Mouse (Mus musculus) CH12.LX (cell line): ENCODE data around the gene Ass1. TPM values are rescaled to one million over a fixed set of nuclear protein-coding genes. Genes with fewer than 3 reads are reported as not detected.
A peak's percentile ranks its signal among the peaks of the same experiment; 100 is the strongest.

Experiments
- DNase-seq: peaks from one replicate; pipeline ENCODE4 v3.0.0-alpha.2; 2013; ENCODE audit errors: extremely low read depth
- H3K27ac ChIP-seq: 2 replicates; pipeline ENCODE4 v1.5.1; 2012; ENCODE audit warnings: low read depth, mild to moderate bottlenecking, control low read depth, moderate library complexity; ENCODE audit not compliant: insufficient read depth
- H3K27me3 ChIP-seq: replicated peaks from 2 replicates; pipeline ENCODE3; 2012; ENCODE audit warnings: inconsistent platforms
- H3K36me3 ChIP-seq, 2 experiments: replicated peaks in 1 of 2; 2 replicates each; pipeline versions ENCODE3 to v1.6.1; 2012; ENCODE audit warnings: inconsistent platforms in 1 of 2, low read length in 1 of 2, mild to moderate bottlenecking in 1 of 2, mixed read lengths in 1 of 2, moderate library complexity in 1 of 2; ENCODE audit not compliant: control insufficient read depth in 1 of 2, insufficient read depth in 1 of 2
- H3K4me1 ChIP-seq, 2 experiments: 2 replicates each; pipeline ENCODE4 v1.6.1; 2012; ENCODE audit warnings: inconsistent platforms in 1 of 2, moderate library complexity in 1 of 2; ENCODE audit not compliant: insufficient read depth in 2 of 2, control insufficient read depth in 1 of 2
- H3K4me2 ChIP-seq: 2 replicates; pipeline ENCODE4 v1.6.1; 2012; ENCODE audit warnings: low read depth, mild to moderate bottlenecking, control low read depth; ENCODE audit not compliant: poor library complexity, insufficient read depth, severe bottlenecking
- H3K4me3 ChIP-seq, 3 experiments: fragments of 150-350 bp in 1 of 3; sonication (generic) in 1 of 3; replicated peaks in 1 of 3; 2 replicates each; pipeline versions ENCODE3 to v1.5.1; 2011 to 2012; ENCODE audit warnings: low read depth in 2 of 3, low read length in 2 of 3, mild to moderate bottlenecking in 2 of 3, moderate library complexity in 2 of 3, control low read depth in 1 of 3, improper control_type of control experiment in 1 of 3, inconsistent platforms in 1 of 3, mixed read lengths in 1 of 3; ENCODE audit not compliant: poor library complexity in 1 of 3
- H3K79me2 ChIP-seq: replicated peaks from 2 replicates; pipeline ENCODE4 v1.6.1; 2012; ENCODE audit warnings: mild to moderate bottlenecking, moderate library complexity; ENCODE audit not compliant: control insufficient read depth, poor library complexity, insufficient read depth, severe bottlenecking; ENCODE audit errors: extremely low read depth
- H3K9ac ChIP-seq: 2 replicates; pipeline ENCODE4 v1.6.1; 2012; ENCODE audit warnings: low read depth, mild to moderate bottlenecking, control low read depth, moderate library complexity; ENCODE audit not compliant: insufficient read depth
- H3K9me3 ChIP-seq: replicated peaks from 2 replicates; pipeline ENCODE3; 2012; ENCODE audit warnings: low read length, inconsistent platforms, mixed read lengths
- BHLHE40 ChIP-seq: IDR thresholded peaks from 2 replicates; pipeline ENCODE4 v1.6.1; 2011; ENCODE audit warnings: mild to moderate bottlenecking, low read depth, low read length, improper control_type of control experiment
- CHD1 ChIP-seq: IDR thresholded peaks from 2 replicates; pipeline ENCODE4 v1.6.1; 2012; ENCODE audit warnings: low read depth, low read length, improper control_type of control experiment, inconsistent platforms
- CTCF ChIP-seq, 2 experiments: IDR thresholded peaks in 1 of 2; conservative IDR thresholded peaks in 1 of 2; 2 replicates each; pipeline ENCODE4 v1.5.1; 2011 to 2012; ENCODE audit warnings: low read depth in 2 of 2, low read length in 2 of 2, improper control_type of control experiment in 1 of 2, inconsistent platforms in 1 of 2, mild to moderate bottlenecking in 1 of 2, moderate library complexity in 1 of 2
- HCFC1 ChIP-seq: IDR thresholded peaks from 2 replicates; pipeline ENCODE4 v1.6.1; 2012; ENCODE audit warnings: low read depth, mild to moderate bottlenecking, inconsistent platforms, low read length, improper control_type of control experiment
- JUN ChIP-seq: IDR thresholded peaks from 2 replicates; pipeline ENCODE4 v1.6.1; 2011; ENCODE audit warnings: low read depth, mild to moderate bottlenecking, low read length, improper control_type of control experiment, moderate library complexity; ENCODE audit not compliant: insufficient read depth
- KAT2A ChIP-seq: IDR thresholded peaks from 2 replicates; pipeline ENCODE4 v1.6.1; 2012; ENCODE audit warnings: low read length, improper control_type of control experiment, inconsistent platforms; ENCODE audit not compliant: insufficient replicate concordance
- MAX ChIP-seq: IDR thresholded peaks from 2 replicates; pipeline ENCODE4 v1.6.1; 2011; ENCODE audit warnings: low read length, improper control_type of control experiment
- NELFE ChIP-seq: IDR thresholded peaks from 2 replicates; pipeline ENCODE4 v1.6.1; 2011; ENCODE audit warnings: low read depth, low read length, improper control_type of control experiment
- NRF1 ChIP-seq: IDR thresholded peaks from 2 replicates; pipeline ENCODE4 v1.6.1; 2014; ENCODE audit warnings: low read depth, mild to moderate bottlenecking, inconsistent platforms, low read length, improper control_type of control experiment, moderate library complexity
- PAX5 ChIP-seq: IDR thresholded peaks from 2 replicates; pipeline ENCODE4 v1.6.1; 2012; ENCODE audit warnings: low read length, inconsistent platforms, mixed read lengths
- POLR2A ChIP-seq: IDR thresholded peaks from 2 replicates; pipeline ENCODE4 v1.6.1; 2011; ENCODE audit warnings: low read depth, mild to moderate bottlenecking, improper control_type of control experiment, low read length
- RAD21 ChIP-seq: IDR thresholded peaks from 2 replicates; pipeline ENCODE4 v1.6.1; 2011; ENCODE audit warnings: low read depth, mild to moderate bottlenecking, low read length, improper control_type of control experiment, moderate library complexity
- RCOR1 ChIP-seq: conservative IDR thresholded peaks from 2 replicates; pipeline ENCODE4 v1.6.1; 2012; ENCODE audit warnings: low read depth, mild to moderate bottlenecking, inconsistent platforms, low read length, improper control_type of control experiment
- SMC3 ChIP-seq: IDR thresholded peaks from 2 replicates; pipeline ENCODE4 v1.6.1; 2011; ENCODE audit warnings: low read depth, low read length, improper control_type of control experiment
- dilution Hi-C: fragments of 300-500 bp; cut with MboI; formaldehyde crosslinking; loops from 2 replicates; pipeline ENCODE4 v1.14.3; 2020; ENCODE audit warnings: low sequenced_read_pairs; ENCODE audit not compliant: extremely low pct_unique_long_range_greater_than_20kb, extremely low pct_ligation_motif_present
- in situ Hi-C: fragments of 300-500 bp; cut with MboI; formaldehyde crosslinking; loops from 3 replicates; pipeline ENCODE4 v1.14.3; 2019; ENCODE audit warnings: low sequenced_read_pairs, low pct_ligation_motif_present, low pct_unique_long_range_greater_than_20kb, mixed read lengths
- polyA plus RNA-seq: library from polyadenylated mRNA; unstranded; fragments of >175 nt; gene quantifications from 2 replicates; pipeline ENCODE4 v1.2.1, GENCODE M21; 2012; ENCODE audit warnings: low read depth; ENCODE audit not compliant: insufficient read length
- total RNA-seq, 2 experiments: library from RNA; depleted of rRNA; stranded (reverse); fragments of 300-350 nt in 1 of 2; fragments of >200 nt in 1 of 2; gene quantifications; 2 replicates each; pipeline ENCODE4 v1.2.3; 2012 to 2014

Ass1 gene
- total and polyA plus RNA-seq, 3 experiments, result 45.1 to 211 (median 87.8) TPM

DNA sequence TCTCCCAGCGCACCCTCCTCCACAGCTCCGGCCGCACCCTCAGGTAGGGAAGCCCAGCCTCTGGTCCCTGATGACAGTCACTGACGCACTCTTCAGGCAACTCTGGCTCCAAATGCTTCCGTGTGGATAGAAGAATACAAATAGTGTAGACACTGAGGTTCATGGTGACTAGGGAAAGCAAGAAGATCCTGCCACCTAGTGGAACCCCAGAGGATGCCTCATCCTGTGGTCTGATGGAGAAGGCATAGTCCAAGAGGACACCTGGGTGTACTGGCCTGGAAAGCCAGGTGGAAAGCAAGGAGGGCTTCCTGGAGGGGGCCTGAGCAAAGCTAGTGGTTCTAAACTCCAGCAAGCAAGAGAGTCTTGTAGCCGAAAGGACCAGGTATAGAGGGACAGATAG, 49.1 kb upstream of the Ass1 start:
- dilution Hi-C loops, result no loop called here
- peak; percentile 23 for DNase-seq
- no peak overlapping the region for H3K9ac ChIP-seq

DNA sequence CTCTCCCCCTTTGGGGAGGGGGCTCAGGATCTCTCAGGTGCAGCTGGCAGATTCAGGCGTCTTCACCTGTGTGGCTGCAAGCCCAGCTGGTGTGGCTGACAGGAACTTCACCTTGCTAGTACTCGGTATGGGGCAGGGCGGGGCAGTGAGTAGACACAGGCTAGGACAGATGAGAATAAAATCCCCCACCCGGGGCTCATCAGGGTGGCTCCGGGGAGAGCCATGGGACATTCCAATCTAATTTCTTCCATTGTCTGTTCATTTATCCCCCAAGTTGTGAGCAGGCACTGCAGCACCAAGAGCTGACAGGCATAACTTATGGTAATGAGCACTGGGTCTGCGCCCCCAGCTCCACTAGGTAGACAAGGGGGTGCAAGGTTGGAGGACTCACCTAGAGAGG, 47.4 kb upstream of the Ass1 start:
- Histone ChIP-seq H3K27me3 (peaks cover 99% of the 10 kb centered on the region), H3K4me2 (no peak overlapping the region), H3K9me3 (no peaks in the 10 kb centered on the region), H3K9ac (no peak overlapping the region), H3K4me1 (no peaks in the 10 kb centered on the region), H3K36me3 (no peaks in the 10 kb centered on the region), H3K79me2 (no peaks in the 10 kb centered on the region), H3K4me3 (no peak overlapping the region), H3K27ac (no peak overlapping the region)
- dilution Hi-C loops, result no loop called here
- DNase-seq, result no peak
- TF ChIP-seq CHD1, result no peak
- TF ChIP-seq RCOR1, result no peak
- TF ChIP-seq HCFC1, result no peak
- TF ChIP-seq CTCF (conservative IDR thresholded peaks at IDR 0.05 in 1 of 2, IDR thresholded peaks at IDR 0.05 in 1 of 2; ENCODE audit: low read depth in 2 of 2, low read length in 2 of 2), result no peak
- no peak for TF ChIP-seq KAT2A
- no peak for TF ChIP-seq POLR2A
- in situ Hi-C loops, result no loop called here

More for the DNA sequence above, 49.1 kb upstream of the Ass1 start:
- H3K27ac ChIP-seq, result no peak overlapping the region
- H3K9me3 ChIP-seq, result no peaks in the 10 kb centered on the region
- no peaks in the 10 kb centered on the region for H3K79me2 ChIP-seq
- no peak overlapping the region for H3K4me2 ChIP-seq
- peak in 1 of 2 experiments; percentile 59; a peak in 2 of 4 replicates for TF ChIP-seq CTCF (conservative IDR thresholded peaks at IDR 0.05 in 1 of 2, IDR thresholded peaks at IDR 0.05 in 1 of 2; ENCODE audit: low read depth in 2 of 2, low read length in 2 of 2)
- peak; percentile 33 for TF ChIP-seq RAD21
- no peak for TF ChIP-seq NELFE
- no peak for TF ChIP-seq BHLHE40
- TF ChIP-seq SMC3, result peak; percentile 24; the same call in 1 of the 2 replicates
- no peak overlapping the region for H3K4me3 ChIP-seq
- no peaks in the 10 kb centered on the region for H3K36me3 ChIP-seq
- peaks cover 95% of the 10 kb centered on the region for H3K27me3 ChIP-seq
- in situ Hi-C loops, result no loop called here
- no peaks in the 10 kb centered on the region for H3K4me1 ChIP-seq

DNA sequence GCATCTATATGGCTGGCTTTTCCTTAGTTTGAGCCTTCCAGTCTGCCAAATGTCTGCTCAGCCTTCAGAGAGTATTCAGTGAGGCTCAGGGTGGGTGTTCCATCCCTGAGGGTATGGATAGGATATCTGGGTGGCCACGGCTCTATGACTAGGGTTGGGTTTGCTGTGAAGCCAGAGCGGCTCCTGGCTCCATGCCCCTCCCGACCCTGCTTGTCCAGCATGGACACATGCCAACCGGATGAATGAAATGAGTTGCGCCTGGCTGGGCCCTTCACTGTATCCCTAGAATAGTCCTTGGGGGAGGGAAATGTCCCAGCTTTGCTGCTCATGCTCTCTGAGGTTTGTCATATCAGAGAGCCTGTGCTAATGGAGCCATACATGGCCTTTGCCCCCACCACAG, 38.5 kb upstream of the Ass1 start:
- no peaks in the 10 kb centered on the region for H3K36me3 ChIP-seq
- H3K4me2 ChIP-seq, result no peak overlapping the region
- H3K4me1 ChIP-seq, result no peaks in the 10 kb centered on the region; a peak in 1 of 4 replicates
- peaks cover 60% of the 10 kb centered on the region for H3K27me3 ChIP-seq
- no peaks in the 10 kb centered on the region for H3K9me3 ChIP-seq
- H3K27ac ChIP-seq, result no peak overlapping the region
- no peak overlapping the region for H3K4me3 ChIP-seq
- TF ChIP-seq HCFC1 (no peak), JUN (no peak), PAX5 (no peak), NRF1 (no peak), MAX (no peak)
- H3K9ac ChIP-seq, result no peak overlapping the region
- dilution Hi-C loops (no loop called here), in situ Hi-C loops (loop anchor here (5.0 kb wide), 1 partner anchor 41 kb away; the partner anchor contains the start of gene Ass1)
- DNase-seq, result no peak
- no peaks in the 10 kb centered on the region for H3K79me2 ChIP-seq
